Mouse (Mus musculus) stomach, embryonic 14.5 days (tissue): ENCODE results near the gene Gm29735. TPM values are rescaled to one million over a fixed set of nuclear protein-coding genes. Genes with fewer than 3 reads are reported as not detected.
"Not testable (repeated sequence)": the region's sequence is repeated elsewhere in the genome, so short reads cannot be mapped to it uniquely, and the experiment has no call there.

Experiments
- ATAC-seq: fragments of 200-750 bp; cut with Nextera tagmentation; 2 replicates; pipeline ENCODE4 v1.8.0; 2017; ENCODE audit warnings: low read depth, moderate TSS enrichment; ENCODE audit not compliant: insufficient number of reproducible peaks, insufficient read depth, low FRiP score
- H3K27ac ChIP-seq: fragments of 300-500 bp; sonication (generic); 2 replicates; pipeline ENCODE4 v1.5.1; 2014; ENCODE audit warnings: mild to moderate bottlenecking, low read length, moderate library complexity, mixed read lengths
- H3K27me3 ChIP-seq: fragments of 300-500 bp; sonication (generic); 2 replicates; pipeline ENCODE4 v1.6.1; 2014; ENCODE audit warnings: low read length, control low read depth, mixed read lengths; ENCODE audit not compliant: control insufficient read depth, insufficient read depth
- H3K36me3 ChIP-seq: fragments of 300-500 bp; sonication (generic); 2 replicates; pipeline ENCODE4 v1.6.1; 2014; ENCODE audit warnings: mild to moderate bottlenecking, control low read depth, low read length, moderate library complexity, mixed read lengths; ENCODE audit not compliant: control insufficient read depth, insufficient read depth
- H3K4me1 ChIP-seq: fragments of 300-500 bp; sonication (generic); 2 replicates; pipeline ENCODE4 v1.6.1; 2014; ENCODE audit warnings: low read length, control low read depth, mixed read lengths; ENCODE audit not compliant: control insufficient read depth, insufficient read depth
- H3K4me2 ChIP-seq: fragments of 300-500 bp; sonication (generic); replicated peaks from 2 replicates; pipeline ENCODE4 v1.6.1; 2014; ENCODE audit warnings: low read depth, low read length, control low read depth
- H3K4me3 ChIP-seq: fragments of 300-500 bp; sonication (generic); 2 replicates; pipeline ENCODE4 v1.5.1; 2014; ENCODE audit warnings: low read depth, low read length, control low read depth
- H3K9ac ChIP-seq: fragments of 300-500 bp; sonication (generic); replicated peaks from 2 replicates; pipeline ENCODE4 v1.6.1; 2014; ENCODE audit warnings: low read depth, mild to moderate bottlenecking, control low read depth, low read length, moderate library complexity, mixed read lengths
- H3K9me3 ChIP-seq: fragments of 300-500 bp; sonication (generic); 2 replicates; pipeline ENCODE4 v1.6.1; 2016; ENCODE audit warnings: low read depth, low read length, control low read depth; ENCODE audit not compliant: control insufficient read depth
- WGBS: fragments of 180-500 bp; shearing (Covaris S2); extraction: QIAGEN DNeasy Blood & Tissue Kit; methylation state at CpG from one replicate; pipeline ENCODE4 v1.1.7; 2014; 5-methylcytosine and 5-hydroxymethylcytosine counted together
- polyA plus RNA-seq: library from polyadenylated mRNA; unstranded; fragments of >200 nt; fragmentation: Nextera tagmentation; extraction: Ambion mirVana; gene quantifications from 2 replicates; pipeline ENCODE4 v1.2.1, GENCODE M21; 2014

Gene Gm29735
- polyA plus RNA-seq, result not detected in 2 replicates

- WGBS, result 36% methylated on average over 2 of the region's 2 CpGs
- H3K4me2 ChIP-seq, ATAC-seq, H3K9me3 ChIP-seq, H3K4me1 ChIP-seq, H3K27ac ChIP-seq, H3K27me3 ChIP-seq, H3K9ac ChIP-seq, H3K36me3 ChIP-seq, H3K4me3 ChIP-seq: not testable (repeated sequence)
Observed at GRCm38 (mm10) chr7:142157013-142157412, at the start of gene Gm29735. Gene Gm29735, minus strand, starts transcription at chr7:142157113.

- Histone ChIP-seq H3K4me3 (no peak overlapping the region), H3K4me1 (no peaks in the 10 kb centered on the region), H3K27ac (no peak overlapping the region), H3K27me3 (no peaks in the 10 kb centered on the region), H3K9ac (no peak overlapping the region), H3K36me3 (no peaks in the 10 kb centered on the region), H3K9me3 (no peaks in the 10 kb centered on the region), H3K4me2 (no peak overlapping the region)
- no peak for ATAC-seq
Observed at GRCm38 (mm10) chr7:142205488-142205887, 48.6 kb upstream of the Gm29735 start.

DNA sequence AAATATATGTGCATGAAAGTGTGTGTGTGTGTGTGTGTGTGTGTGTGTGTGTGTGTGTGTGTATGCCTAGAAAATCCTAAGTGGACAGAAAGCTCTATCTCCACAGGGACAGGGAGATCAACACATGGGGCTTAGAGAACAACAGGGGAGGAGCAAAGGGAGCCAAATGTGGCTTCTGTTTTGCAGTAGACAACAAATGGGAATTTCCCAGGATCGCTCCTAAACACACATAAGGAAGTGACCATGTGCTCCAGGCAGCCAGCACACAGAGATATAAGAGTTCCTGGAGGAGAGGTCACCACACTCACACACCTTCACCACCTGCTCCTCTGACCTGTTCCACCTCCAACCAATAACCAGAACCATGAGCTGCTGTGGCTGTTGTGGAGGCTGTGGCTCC is 44.2 kb upstream of the Gm29735 start, which contains the start of gene Krtap5-3:
Gene Krtap5-3 (plus strand): TSS at position 301 of the 400 bp plus-strand sequence.
- WGBS, result 50% methylated on average over 1 of the region's 1 CpGs
- no peak for ATAC-seq

GRCm38 (mm10) chr7:142198748-142199147 is 41.8 kb upstream of the Gm29735 start:
- 83% methylated on average over 2 of the region's 2 CpGs for whole genome bisulfite sequencing
- no peak for ATAC-seq
- H3K4me3 ChIP-seq, result no peak overlapping the region
- no peak overlapping the region for H3K27ac ChIP-seq
- H3K9ac ChIP-seq, result no peak overlapping the region
- H3K27me3 ChIP-seq, result no peaks in the 10 kb centered on the region
- no peaks in the 10 kb centered on the region for H3K4me1 ChIP-seq
- H3K4me2 ChIP-seq, result no peak overlapping the region
- no peaks in the 10 kb centered on the region for H3K36me3 ChIP-seq
- H3K9me3 ChIP-seq, result peaks cover 2% of the 10 kb centered on the region; the same call in 1 of the 2 replicates

More for the DNA sequence above, 44.2 kb upstream of the Gm29735 start, which contains the start of gene Krtap5-3:
- Histone ChIP-seq H3K9me3 (no peaks in the 10 kb centered on the region), H3K27me3 (no peaks in the 10 kb centered on the region), H3K9ac (no peak within 1 kb of the TSS), H3K4me1 (no peaks in the 10 kb centered on the region), H3K27ac (no peak within 1 kb of the TSS), H3K4me2 (no peak within 1 kb of the TSS), H3K4me3 (no peak within 1 kb of the TSS), H3K36me3 (no peaks in the 10 kb centered on the region)

GRCm38 (mm10) chr7:142190289-142190688 is 33.4 kb upstream of the Gm29735 start, which contains the start of gene Gm10153:
Gene Gm10153, minus strand, starts transcription at chr7:142190389.
- H3K4me2 ChIP-seq, result no peak within 1 kb of the TSS
- H3K27ac ChIP-seq, result no peak within 1 kb of the TSS
- H3K9me3 ChIP-seq, result peaks cover 2% of the 10 kb centered on the region; the same call in 1 of the 2 replicates
- no peak within 1 kb of the TSS for H3K9ac ChIP-seq
- no peaks in the 10 kb centered on the region for H3K27me3 ChIP-seq
- 44% methylated on average over 2 of the region's 2 CpGs for WGBS
- no peaks in the 10 kb centered on the region for H3K4me1 ChIP-seq
- H3K36me3 ChIP-seq, result no peaks in the 10 kb centered on the region
- no peak within 1 kb of the TSS for H3K4me3 ChIP-seq
- ATAC-seq, result no peak

- WGBS, result 73% methylated on average over 2 of the region's 2 CpGs
Observed at GRCm38 (mm10) chr7:142188156-142188555, 31.2 kb upstream of the Gm29735 start.

GRCm38 (mm10) chr7:142181021-142181420 is 24.1 kb upstream of the Gm29735 start:
- no peak for ATAC-seq
- no peak overlapping the region for H3K9ac ChIP-seq
- 38% methylated on average over 1 of the region's 1 CpGs for WGBS

More at GRCm38 (mm10) chr7:142188156-142188555, 31.2 kb upstream of the Gm29735 start:
- Histone ChIP-seq H3K4me3 (no peak overlapping the region), H3K4me2 (no peak overlapping the region), H3K4me1 (no peaks in the 10 kb centered on the region), H3K9ac (no peak overlapping the region), H3K36me3 (no peaks in the 10 kb centered on the region), H3K27me3 (no peaks in the 10 kb centered on the region), H3K27ac (no peak overlapping the region), H3K9me3 (no peaks in the 10 kb centered on the region)
- ATAC-seq, result no peak

DNA sequence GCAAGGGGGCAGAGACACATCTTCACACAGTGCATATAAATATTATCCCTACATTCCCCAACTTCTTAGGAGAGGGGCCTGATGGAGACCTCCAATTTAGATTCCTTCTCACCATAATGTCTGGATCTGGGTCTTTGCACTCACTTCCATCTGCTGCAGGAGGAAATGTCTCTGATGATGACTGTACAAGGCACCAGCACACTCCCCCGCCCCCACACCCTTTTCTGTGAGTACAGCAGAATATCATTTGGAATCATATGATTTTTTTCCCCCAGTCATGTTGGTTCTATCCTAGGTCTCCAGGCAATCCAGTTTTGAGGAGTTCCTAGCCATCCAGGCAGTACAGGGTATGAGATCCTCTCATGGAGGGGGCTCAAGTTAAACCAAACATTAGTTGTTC is 21.8 kb upstream of the Gm29735 start:
- no peak overlapping the region for H3K4me3 ChIP-seq
- H3K4me2 ChIP-seq, result no peak overlapping the region
- 81% methylated on average over 1 of the region's 1 CpGs for WGBS
- H3K9ac ChIP-seq, result no peak overlapping the region
- H3K27me3 ChIP-seq, result no peaks in the 10 kb centered on the region
- H3K9me3 ChIP-seq, result no peaks in the 10 kb centered on the region
- H3K36me3 ChIP-seq, result no peaks in the 10 kb centered on the region
- H3K4me1 ChIP-seq, result no peaks in the 10 kb centered on the region
- no peak overlapping the region for H3K27ac ChIP-seq
- no peak for ATAC-seq

More at GRCm38 (mm10) chr7:142181021-142181420, 24.1 kb upstream of the Gm29735 start:
- no peak overlapping the region for H3K4me3 ChIP-seq
- H3K27me3 ChIP-seq, result no peaks in the 10 kb centered on the region
- no peak overlapping the region for H3K4me2 ChIP-seq
- no peak overlapping the region for H3K27ac ChIP-seq
- no peaks in the 10 kb centered on the region for H3K9me3 ChIP-seq
- no peaks in the 10 kb centered on the region for H3K36me3 ChIP-seq
- no peaks in the 10 kb centered on the region for H3K4me1 ChIP-seq

DNA sequence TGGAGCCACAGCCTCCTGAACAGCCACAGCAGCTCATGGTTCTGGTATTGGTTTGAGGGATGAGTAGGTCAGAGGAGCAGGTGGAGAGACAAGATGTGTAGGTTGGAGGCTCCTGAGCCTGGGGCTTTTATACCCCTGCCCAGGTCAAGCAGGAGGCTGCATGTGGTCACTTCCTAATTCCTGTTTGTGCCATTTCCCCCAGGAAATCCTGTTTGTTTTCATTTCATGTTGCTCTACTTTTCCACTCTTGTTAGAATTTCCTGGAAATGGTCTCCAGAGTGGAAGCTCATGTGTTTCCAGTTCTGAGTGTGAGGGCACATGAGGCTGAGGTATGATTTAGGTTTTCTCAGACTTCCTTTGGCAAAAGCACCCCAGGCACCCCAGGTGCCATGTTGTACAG is 19.0 kb upstream of the Gm29735 start, which contains the start of gene Krtap5-2:
Gene Krtap5-2 (minus strand): TSS at position 101 of the 400 bp plus-strand sequence.
- H3K27me3 ChIP-seq, H3K36me3 ChIP-seq, H3K27ac ChIP-seq, H3K9ac ChIP-seq, H3K4me3 ChIP-seq, ATAC-seq, H3K4me2 ChIP-seq, H3K9me3 ChIP-seq, H3K4me1 ChIP-seq: not testable (repeated sequence)
